Mouse (Mus musculus): ENCODE measurements around the gene Rapgef5. TPM values are rescaled to one million over a fixed set of nuclear protein-coding genes. Genes with fewer than 3 reads are reported as not detected.

Gene Rapgef5
- polyA plus RNA-seq, 2 experiments = 5.6 to 8.6 TPM

DNA sequence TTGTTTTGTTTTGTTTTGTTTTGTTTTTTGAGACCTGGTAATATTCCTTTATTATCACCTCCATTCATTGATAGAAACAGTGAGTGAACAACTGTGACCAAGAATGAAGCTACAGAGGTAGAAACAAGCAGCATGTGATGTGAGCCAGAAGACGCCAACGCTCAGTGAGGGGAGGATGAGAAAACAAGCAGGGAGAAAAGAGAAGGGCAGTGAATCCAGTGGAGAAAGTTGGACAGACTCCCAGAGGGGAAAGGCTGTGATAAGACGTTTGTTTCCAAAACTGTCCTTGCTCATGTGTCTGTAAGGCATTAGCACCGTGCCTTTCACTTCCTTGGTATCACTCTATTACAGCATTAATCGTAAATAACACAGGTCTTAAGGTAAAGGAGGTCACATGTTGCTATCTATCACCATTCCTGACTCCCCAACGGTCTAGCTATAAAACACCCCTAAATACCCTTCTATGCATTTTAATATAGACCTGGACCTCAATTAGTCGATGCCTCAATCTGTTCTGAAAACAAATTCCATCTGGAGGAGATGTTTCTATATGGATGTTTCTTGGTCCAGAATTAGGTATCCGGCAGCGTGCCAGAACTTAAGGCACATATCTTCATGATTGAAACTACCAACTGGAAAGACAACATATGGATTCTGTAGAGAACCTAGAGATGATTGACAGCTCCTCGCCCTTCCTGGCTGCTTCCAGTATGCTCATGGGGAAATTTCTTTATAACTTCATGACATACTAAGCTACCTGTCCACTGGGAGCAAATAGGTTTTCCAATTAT is 153.5 kb downstream of the Rapgef5 start:
- Histone ChIP-seq H3K9me3 (ENCODE audit: control insufficient read depth, low read length) (no peaks in the 10 kb centered on the region), H3K36me3 (ENCODE audit: control insufficient read depth, insufficient read depth, low read length) (no peaks in the 10 kb centered on the region), H3K9ac (ENCODE audit: low read depth, low read length, severe bottlenecking) (no peak overlapping the region), H3K27me3 (ENCODE audit: control insufficient read depth, insufficient read depth, low read length) (no peaks in the 10 kb centered on the region; the same call in 1 of the 2 replicates), H3K4me1 (ENCODE audit: control insufficient read depth, insufficient read depth, low read length) (peaks cover 10% of the 10 kb centered on the region; the same call in 1 of the 2 replicates), H3K4me3 (replicated peaks; ENCODE audit: low read length) (no peak overlapping the region), H3K27ac (replicated peaks; ENCODE audit: low read depth, low read length) (no peak overlapping the region), H3K4me2 (replicated peaks; ENCODE audit: low read depth, low read length, severe bottlenecking) (no peak overlapping the region)
- ATAC-seq (ENCODE audit: low FRiP score, low read depth) (no peak), DNase-seq (ENCODE audit: low spot score) (no peak)
- no peak for TF ChIP-seq POLR2A (IDR thresholded peaks at IDR 0.05; ENCODE audit: borderline replicate concordance, extremely low read depth, insufficient read depth, insufficient read length)
- whole genome bisulfite sequencing = 71% methylated on average over 10 of the region's 10 CpGs

DNA sequence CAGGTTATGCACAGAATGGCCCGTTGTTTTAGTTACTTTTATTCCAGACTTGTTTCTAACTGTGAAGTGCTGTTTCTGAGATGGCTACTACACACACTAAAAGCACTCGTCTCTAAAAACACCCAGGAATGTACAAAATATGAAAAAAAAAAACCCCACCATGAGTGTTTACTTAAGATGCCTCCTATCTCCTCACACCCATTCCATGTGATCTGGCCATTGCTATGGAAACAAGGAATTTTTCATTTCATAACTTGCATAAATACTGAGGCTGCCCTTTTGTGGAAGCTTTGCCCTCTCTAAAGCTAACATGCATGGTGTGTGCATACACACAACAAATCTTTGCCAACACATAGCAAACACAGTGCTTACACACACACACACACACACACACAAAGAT is 156.9 kb downstream of the Rapgef5 start:
- 74% methylated on average over 2 of the region's 2 CpGs for WGBS
- no peak for DNase-seq (ENCODE audit: low spot score)
- no peaks in the 10 kb centered on the region for H3K36me3 ChIP-seq (ENCODE audit: control insufficient read depth, insufficient read depth, low read length)
- no peak overlapping the region for H3K4me3 ChIP-seq (replicated peaks; ENCODE audit: low read length)
- TF ChIP-seq POLR2A (IDR thresholded peaks at IDR 0.05; ENCODE audit: borderline replicate concordance, extremely low read depth, insufficient read depth, insufficient read length) = no peak
- H3K9me3 ChIP-seq (ENCODE audit: control insufficient read depth, low read length) = no peaks in the 10 kb centered on the region
- H3K4me1 ChIP-seq (ENCODE audit: control insufficient read depth, insufficient read depth, low read length) = peaks cover 10% of the 10 kb centered on the region; the same call in 1 of the 2 replicates
- H3K4me2 ChIP-seq (replicated peaks; ENCODE audit: low read depth, low read length, severe bottlenecking) = no peak overlapping the region
- no peak overlapping the region for H3K27ac ChIP-seq (replicated peaks; ENCODE audit: low read depth, low read length)
- no peaks in the 10 kb centered on the region; the same call in 1 of the 2 replicates for H3K27me3 ChIP-seq (ENCODE audit: control insufficient read depth, insufficient read depth, low read length)
- no peak overlapping the region for H3K9ac ChIP-seq (ENCODE audit: low read depth, low read length, severe bottlenecking)
- no peak for ATAC-seq (ENCODE audit: low FRiP score, low read depth)

DNA sequence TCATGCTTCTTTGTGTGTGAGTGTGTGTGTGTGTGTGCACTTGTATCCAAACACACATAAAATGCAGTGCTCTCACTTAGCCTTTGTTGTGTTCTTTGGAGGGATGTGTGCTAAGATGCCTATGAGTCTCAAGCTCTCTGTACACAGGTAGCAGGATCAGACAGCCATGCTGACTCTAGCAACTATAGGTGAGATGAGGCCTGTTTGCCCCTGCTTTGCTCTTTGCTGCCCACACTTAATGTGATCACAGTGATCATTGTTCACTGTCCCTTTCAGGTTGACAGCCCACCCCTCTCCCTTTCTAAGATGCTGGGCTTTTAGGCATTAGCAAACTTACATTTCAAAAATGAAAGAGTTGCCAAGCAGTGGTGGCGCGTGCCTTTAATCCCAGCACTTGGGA is 158.2 kb downstream of the Rapgef5 start:
- H3K9ac ChIP-seq (ENCODE audit: low read depth, low read length, severe bottlenecking) = no peak overlapping the region
- no peaks in the 10 kb centered on the region for H3K36me3 ChIP-seq (ENCODE audit: control insufficient read depth, insufficient read depth, low read length)
- no peak for ATAC-seq (ENCODE audit: low FRiP score, low read depth)
- H3K27ac ChIP-seq (replicated peaks; ENCODE audit: low read depth, low read length) = no peak overlapping the region
- no peaks in the 10 kb centered on the region for H3K9me3 ChIP-seq (ENCODE audit: control insufficient read depth, low read length)
- no peak for TF ChIP-seq POLR2A (IDR thresholded peaks at IDR 0.05; ENCODE audit: borderline replicate concordance, extremely low read depth, insufficient read depth, insufficient read length)
- H3K4me2 ChIP-seq (replicated peaks; ENCODE audit: low read depth, low read length, severe bottlenecking) = no peak overlapping the region
- no peaks in the 10 kb centered on the region for H3K4me1 ChIP-seq (ENCODE audit: control insufficient read depth, insufficient read depth, low read length)
- WGBS = 92% methylated on average over 2 of the region's 2 CpGs
- DNase-seq (ENCODE audit: low spot score) = no peak
- H3K4me3 ChIP-seq (replicated peaks; ENCODE audit: low read length) = no peak overlapping the region
- H3K27me3 ChIP-seq (ENCODE audit: control insufficient read depth, insufficient read depth, low read length) = no peaks in the 10 kb centered on the region; the same call in 1 of the 2 replicates

DNA sequence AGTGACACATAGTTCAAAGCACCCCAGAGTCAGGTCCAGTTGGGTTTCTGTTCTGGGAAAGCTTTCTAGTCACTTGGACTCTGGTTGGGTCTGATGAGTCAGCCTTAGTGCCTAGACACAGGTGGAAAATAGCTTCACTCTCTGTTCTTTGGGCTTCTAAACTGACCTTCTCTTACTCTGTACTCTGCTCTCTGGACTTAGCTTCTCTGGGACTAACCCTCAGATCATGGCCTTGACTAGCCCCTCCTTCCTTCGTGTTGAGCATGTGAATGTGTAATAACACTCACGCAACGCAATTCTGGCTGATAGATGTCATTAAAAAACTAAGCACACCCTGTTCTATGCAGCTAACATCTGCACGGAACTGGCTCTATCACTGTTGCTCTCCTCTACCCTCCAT is 160.0 kb downstream of the Rapgef5 start:
- Histone ChIP-seq H3K4me1 (ENCODE audit: control insufficient read depth, insufficient read depth, low read length) (no peaks in the 10 kb centered on the region), H3K36me3 (ENCODE audit: control insufficient read depth, insufficient read depth, low read length) (no peaks in the 10 kb centered on the region), H3K27ac (replicated peaks; ENCODE audit: low read depth, low read length) (no peak overlapping the region), H3K27me3 (ENCODE audit: control insufficient read depth, insufficient read depth, low read length) (no peaks in the 10 kb centered on the region; the same call in 1 of the 2 replicates), H3K9me3 (ENCODE audit: control insufficient read depth, low read length) (no peaks in the 10 kb centered on the region), H3K4me2 (replicated peaks; ENCODE audit: low read depth, low read length, severe bottlenecking) (no peak overlapping the region), H3K4me3 (replicated peaks; ENCODE audit: low read length) (no peak overlapping the region), H3K9ac (ENCODE audit: low read depth, low read length, severe bottlenecking) (no peak overlapping the region)
- ATAC-seq (ENCODE audit: low FRiP score, low read depth) (no peak), DNase-seq (ENCODE audit: low spot score) (no peak)
- TF ChIP-seq POLR2A (IDR thresholded peaks at IDR 0.05; ENCODE audit: borderline replicate concordance, extremely low read depth, insufficient read depth, insufficient read length) = no peak
- 77% methylated on average over 4 of the region's 4 CpGs for WGBS

DNA sequence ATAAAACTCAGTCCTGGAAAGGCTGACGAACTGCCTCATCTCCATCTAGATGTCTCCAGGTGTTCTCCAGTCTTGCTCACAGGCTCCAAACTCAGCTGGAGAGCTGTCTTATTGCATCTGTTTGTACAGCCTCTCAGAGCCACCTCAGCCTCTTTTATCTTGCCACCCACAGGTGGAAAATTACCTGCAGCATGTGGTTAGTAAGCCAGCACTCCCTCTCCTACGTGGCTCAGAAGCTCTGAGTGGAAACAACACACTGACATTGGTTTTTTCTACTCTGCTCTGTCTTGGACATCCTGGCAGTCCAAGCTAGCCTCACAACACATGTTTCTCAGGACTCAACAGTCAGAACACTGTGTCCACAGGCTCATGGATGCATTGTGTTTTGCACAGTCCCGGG is 162.6 kb downstream of the Rapgef5 start:
- 58% methylated on average over 3 of the region's 3 CpGs for WGBS
- H3K4me2 ChIP-seq (replicated peaks; ENCODE audit: low read depth, low read length, severe bottlenecking) = no peak overlapping the region
- no peaks in the 10 kb centered on the region for H3K27me3 ChIP-seq (ENCODE audit: control insufficient read depth, insufficient read depth, low read length)
- TF ChIP-seq POLR2A (IDR thresholded peaks at IDR 0.05; ENCODE audit: borderline replicate concordance, extremely low read depth, insufficient read depth, insufficient read length) = no peak
- no peak for ATAC-seq (ENCODE audit: low FRiP score, low read depth)
- H3K9ac ChIP-seq (ENCODE audit: low read depth, low read length, severe bottlenecking) = no peak overlapping the region
- H3K36me3 ChIP-seq (ENCODE audit: control insufficient read depth, insufficient read depth, low read length) = no peaks in the 10 kb centered on the region
- H3K4me3 ChIP-seq (replicated peaks; ENCODE audit: low read length) = no peak overlapping the region
- H3K27ac ChIP-seq (replicated peaks; ENCODE audit: low read depth, low read length) = no peak overlapping the region
- no peaks in the 10 kb centered on the region for H3K9me3 ChIP-seq (ENCODE audit: control insufficient read depth, low read length)
- DNase-seq (ENCODE audit: low spot score) = no peak
- H3K4me1 ChIP-seq (ENCODE audit: control insufficient read depth, insufficient read depth, low read length) = no peaks in the 10 kb centered on the region

Measured in limb, embryonic 14.5 days (tissue).